9 mouse cellular contexts compared by ENCODE assay signal in the genomic region with DNA sequence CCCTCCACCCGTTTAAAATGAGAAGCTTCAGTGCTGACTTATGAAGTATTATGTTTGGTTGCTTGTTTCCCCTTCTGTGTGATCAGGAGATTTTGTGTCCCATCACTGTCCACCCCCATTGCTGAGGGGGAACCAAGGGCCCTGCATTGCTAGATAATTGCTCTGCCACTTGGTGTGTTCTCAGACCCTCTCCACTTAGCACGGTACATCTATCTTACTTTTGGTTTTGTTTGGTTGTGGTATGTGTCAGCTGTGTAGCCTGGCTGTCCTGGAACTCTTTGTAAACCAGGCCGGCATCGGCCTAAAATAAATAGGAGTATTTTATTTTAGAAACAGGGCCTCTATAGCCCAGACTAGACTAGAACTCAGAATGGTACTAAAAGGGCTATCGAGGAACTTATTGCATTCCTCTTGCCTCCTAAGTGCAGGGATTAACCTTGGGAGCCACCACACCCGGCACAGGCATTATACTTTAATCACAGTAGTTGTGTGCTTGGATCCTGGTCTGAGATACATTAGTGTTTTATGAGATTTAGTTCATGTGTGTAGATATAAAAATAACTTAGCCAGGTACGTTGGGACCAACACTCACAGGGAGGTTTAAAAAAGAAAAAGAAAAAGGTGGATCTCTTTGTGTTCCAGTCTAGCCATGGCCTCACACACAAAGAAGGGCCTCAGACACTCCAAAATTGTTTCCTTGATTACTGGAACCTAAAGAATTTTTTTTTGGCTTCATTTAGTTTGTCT. TPM values are rescaled to one million over a fixed set of nuclear protein-coding genes. Genes with fewer than 3 reads are reported as not detected.
DNase-seq lines count a peak whose midpoint lies in the region; ATAC-seq lines count a peak whose summit lies in the region.
"Had no signal": no experiment of that assay in that cellular context is flagged by ENCODE, and none has a peak within 500 bp of the region (broad histone marks: within the 10 kb centered on the region; RNA-seq: fewer than 3 reads in every experiment).

No protein-coding gene starts in this region.

- peak overlapping the region; percentile 88 for H3K4me3 ChIP-seq in erythroblast, embryonic 14.5 days (replicated peaks)
- H3K4me3 ChIP-seq in forebrain, embryonic 13.5 days = peak overlapping the region; percentile 97
- H3K4me3 ChIP-seq in liver, embryonic 12.5 days = peak overlapping the region; percentile 96

- peaks cover 17% of the 10 kb centered on the region for H3K36me3 ChIP-seq in erythroblast, embryonic 14.5 days (ENCODE audit: control insufficient read depth)
- no peaks in the 10 kb centered on the region for H3K36me3 ChIP-seq in forebrain, embryonic 13.5 days (ENCODE audit: poor library complexity, severe bottlenecking)
- H3K36me3 ChIP-seq in liver, embryonic 12.5 days = peaks cover 12% of the 10 kb centered on the region

- H3K4me1 ChIP-seq in erythroblast, embryonic 14.5 days (ENCODE audit: control insufficient read depth) = peaks cover 47% of the 10 kb centered on the region
- H3K4me1 ChIP-seq in forebrain, embryonic 13.5 days = peaks cover 40% of the 10 kb centered on the region
- peaks cover 54% of the 10 kb centered on the region for H3K4me1 ChIP-seq in liver, embryonic 12.5 days

- H3K27ac ChIP-seq in forebrain, embryonic 13.5 days = peak overlapping the region; percentile 85; the same call in 1 of the 2 replicates
- peak overlapping the region; percentile 97 for H3K27ac ChIP-seq in liver, embryonic 12.5 days

- H3K4me2 ChIP-seq in forebrain, embryonic 13.5 days = peak overlapping the region; percentile 74
- H3K4me2 ChIP-seq in liver, embryonic 12.5 days = peak overlapping the region; percentile 92

- no peaks in the 10 kb centered on the region for H3K27me3 ChIP-seq in erythroblast, embryonic 14.5 days (ENCODE audit: control insufficient read depth)
- no peaks in the 10 kb centered on the region for H3K27me3 ChIP-seq in forebrain, embryonic 13.5 days
- H3K27me3 ChIP-seq in liver, embryonic 12.5 days (replicated peaks) = no peaks in the 10 kb centered on the region

- peak overlapping the region; percentile 99 for H3K9ac ChIP-seq in forebrain, embryonic 13.5 days
- H3K9ac ChIP-seq in liver, embryonic 12.5 days = peak overlapping the region; percentile 98

- WGBS in forebrain, embryonic 13.5 days = 40% methylated on average over 7 of the region's 7 CpGs
- 26% methylated on average over 7 of the region's 7 CpGs for WGBS in liver, embryonic 12.5 days (ENCODE audit: insufficient replicate concordance)

- no peaks in the 10 kb centered on the region for H3K9me3 ChIP-seq in erythroblast, embryonic 14.5 days (ENCODE audit: control insufficient read depth, low read length)
- H3K9me3 ChIP-seq in forebrain, embryonic 13.5 days (replicated peaks) = no peaks in the 10 kb centered on the region
- H3K9me3 ChIP-seq in liver, embryonic 12.5 days (replicated peaks) = no peaks in the 10 kb centered on the region

- DNase-seq in 416B (ENCODE audit: low read depth) = peak; percentile 45
- DNase-seq in MN1 (ENCODE audit: low spot score) = no peak
- DNase-seq in cerebellum, postnatal 14 days = no peak

- no peak for ATAC-seq in erythroblast, adult 5-6 weeks (replicated peaks; ENCODE audit: low FRiP score, poor library complexity, severe bottlenecking)
- ATAC-seq in forebrain, embryonic 13.5 days = no peak
- no peak for ATAC-seq in liver, embryonic 12.5 days
- ATAC-seq in megakaryocyte-erythroid progenitor cell, adult 5-6 weeks (replicated peaks; ENCODE audit: low FRiP score, low TSS enrichment, poor library complexity, severe bottlenecking) = no peak

RNA-seq across cellular contexts. Expression of gene Cox5a, which starts 1.2 kb away (rescaled TPM):
- 18.8 and 25.8 TPM in 2 replicates for polyA plus RNA-seq in erythroblast, embryonic 14.5 days (2012)
- 134 and 146 TPM in 2 replicates for total RNA-seq in erythroblast, adult 5-6 weeks (2015; ENCODE audit: low replicate concordance)
- total RNA-seq in erythroblast, adult 5-6 weeks (2017; ENCODE audit: low replicate concordance) = 23.7 and 45.9 TPM in 2 replicates
- 775 and 903 TPM in 2 replicates for polyA plus RNA-seq in forebrain, embryonic 13.5 days (2015; fragmentation: Nextera tagmentation; extraction: Ambion mirVana)
- 415 and 442 TPM in 2 replicates for polyA plus RNA-seq in liver, embryonic 12.5 days (2016; fragmentation: Nextera tagmentation; extraction: Ambion mirVana)
- total RNA-seq in megakaryocyte-erythroid progenitor cell, adult 5-6 weeks (2014; fragmentation: Nextera tagmentation) = 479 and 484 TPM in 2 replicates
- total RNA-seq in megakaryocyte-erythroid progenitor cell, adult 5-6 weeks (2017) = 60.4 and 80.0 TPM in 2 replicates

RNA-seq across cellular contexts. Expression of gene Fam219b, which starts 15.0 kb away (rescaled TPM):
- 0.31 and 0.78 TPM in 2 replicates for polyA plus RNA-seq in erythroblast, embryonic 14.5 days (2012)
- 0.19 and 0.42 TPM in 2 replicates for total RNA-seq in erythroblast, adult 5-6 weeks (2015; ENCODE audit: low replicate concordance)
- total RNA-seq in erythroblast, adult 5-6 weeks (2017; ENCODE audit: low replicate concordance) = 4.2 and 4.7 TPM in 2 replicates
- polyA plus RNA-seq in forebrain, embryonic 13.5 days (2015; fragmentation: Nextera tagmentation; extraction: Ambion mirVana) = 20.1 and 23.3 TPM in 2 replicates
- polyA plus RNA-seq in liver, embryonic 12.5 days (2016; fragmentation: Nextera tagmentation; extraction: Ambion mirVana) = 10.5 and 12.0 TPM in 2 replicates
- 12.1 and 12.7 TPM in 2 replicates for total RNA-seq in megakaryocyte-erythroid progenitor cell, adult 5-6 weeks (2014; fragmentation: Nextera tagmentation)
- 9.2 and 10.0 TPM in 2 replicates for total RNA-seq in megakaryocyte-erythroid progenitor cell, adult 5-6 weeks (2017)

RNA-seq across cellular contexts. Expression of gene Rpp25, which starts 18.5 kb away (rescaled TPM):
- polyA plus RNA-seq in erythroblast, embryonic 14.5 days (2012) = not detected in 2 replicates
- not detected in 2 replicates for total RNA-seq in erythroblast, adult 5-6 weeks (2015; ENCODE audit: low replicate concordance)
- total RNA-seq in erythroblast, adult 5-6 weeks (2017; ENCODE audit: low replicate concordance) = not detected in 2 replicates
- 11.0 and 12.8 TPM in 2 replicates for polyA plus RNA-seq in forebrain, embryonic 13.5 days (2015; fragmentation: Nextera tagmentation; extraction: Ambion mirVana)
- polyA plus RNA-seq in liver, embryonic 12.5 days (2016; fragmentation: Nextera tagmentation; extraction: Ambion mirVana) = 1.0 and 1.5 TPM in 2 replicates
- total RNA-seq in megakaryocyte-erythroid progenitor cell, adult 5-6 weeks (2014; fragmentation: Nextera tagmentation) = not detected in 2 replicates
- total RNA-seq in megakaryocyte-erythroid progenitor cell, adult 5-6 weeks (2017) = not detected in 2 replicates
- polyA plus RNA-seq: CD4-positive, CD25-positive, alpha-beta regulatory T cell, adult 4 months had no signal

RNA-seq across cellular contexts. Expression of gene Mpi, which starts 30.3 kb away (rescaled TPM):
- polyA plus RNA-seq in erythroblast, embryonic 14.5 days (2012) = 0.08 and 0.16 TPM in 2 replicates
- total RNA-seq in erythroblast, adult 5-6 weeks (2015; ENCODE audit: low replicate concordance) = 2.7 and 12.9 TPM in 2 replicates
- total RNA-seq in erythroblast, adult 5-6 weeks (2017; ENCODE audit: low replicate concordance) = 2.8 and 5.9 TPM in 2 replicates
- 63.2 and 70.0 TPM in 2 replicates for polyA plus RNA-seq in forebrain, embryonic 13.5 days (2015; fragmentation: Nextera tagmentation; extraction: Ambion mirVana)
- polyA plus RNA-seq in liver, embryonic 12.5 days (2016; fragmentation: Nextera tagmentation; extraction: Ambion mirVana) = 17.4 and 17.7 TPM in 2 replicates
- 13.5 and 16.6 TPM in 2 replicates for total RNA-seq in megakaryocyte-erythroid progenitor cell, adult 5-6 weeks (2014; fragmentation: Nextera tagmentation)
- total RNA-seq in megakaryocyte-erythroid progenitor cell, adult 5-6 weeks (2017) = 6.6 and 6.7 TPM in 2 replicates

RNA-seq across cellular contexts. Expression of gene Scamp2, which starts 38.5 kb away (rescaled TPM):
- polyA plus RNA-seq in erythroblast, embryonic 14.5 days (2012) = 0.38 and 0.76 TPM in 2 replicates
- total RNA-seq in erythroblast, adult 5-6 weeks (2015; ENCODE audit: low replicate concordance) = 25.4 and 27.0 TPM in 2 replicates
- total RNA-seq in erythroblast, adult 5-6 weeks (2017; ENCODE audit: low replicate concordance) = 13.1 and 13.7 TPM in 2 replicates
- 56.5 and 63.9 TPM in 2 replicates for polyA plus RNA-seq in forebrain, embryonic 13.5 days (2015; fragmentation: Nextera tagmentation; extraction: Ambion mirVana)
- 32.5 and 33.2 TPM in 2 replicates for polyA plus RNA-seq in liver, embryonic 12.5 days (2016; fragmentation: Nextera tagmentation; extraction: Ambion mirVana)
- 21.5 and 45.2 TPM in 2 replicates for total RNA-seq in megakaryocyte-erythroid progenitor cell, adult 5-6 weeks (2014; fragmentation: Nextera tagmentation)
- total RNA-seq in megakaryocyte-erythroid progenitor cell, adult 5-6 weeks (2017) = 10.1 and 22.2 TPM in 2 replicates

Comparison
In these comparisons a context has a peak if more than half of its experiments do, and no peak if none do; other contexts are left out.
1. RNA of gene Cox5a, which starts 1.2 kb away (polyA plus RNA-seq): 775 to 903 TPM in forebrain, embryonic 13.5 days and 415 to 442 TPM in liver, embryonic 12.5 days; 18.8 to 25.8 TPM in erythroblast, embryonic 14.5 days; every median in the first group is over 10 times any median in the second.
2. Peak in every context shown above with its lines, with median percentiles within 50 percentile points of each other: H3K4me3 ChIP-seq.